Mouse (Mus musculus) gonadal fat pad, adult 2 months (tissue): Measurements from ENCODE around the gene Zfp689. TPM values are rescaled to one million over a fixed set of nuclear protein-coding genes. Genes with fewer than 3 reads are reported as not detected.
"Not testable (repeated sequence)": the region's sequence is repeated elsewhere in the genome, so short reads cannot be mapped to it uniquely, and the experiment has no call there.

ENCODE experiments used
- DNase-seq: peaks from one replicate; pipeline ENCODE4 v3.0.0-alpha.2; 2012; ENCODE audit warnings: low read depth
- polyA plus RNA-seq: library from polyadenylated mRNA; depleted of rRNA; stranded (reverse); fragments of >200 nt; gene quantifications from 2 replicates; pipeline ENCODE4 v1.2.3, GENCODE M21; 2012; rRNA removed

Zfp689 gene
- 3.5 and 4.2 TPM in 2 replicates for polyA plus RNA-seq

- DNase-seq, result peak; percentile 97
Measured at GRCm38 (mm10) chr7:127448521-127449300, at the start of gene Zfp689. Zfp689 (minus strand) TSS chr7:127449158.

DNA sequence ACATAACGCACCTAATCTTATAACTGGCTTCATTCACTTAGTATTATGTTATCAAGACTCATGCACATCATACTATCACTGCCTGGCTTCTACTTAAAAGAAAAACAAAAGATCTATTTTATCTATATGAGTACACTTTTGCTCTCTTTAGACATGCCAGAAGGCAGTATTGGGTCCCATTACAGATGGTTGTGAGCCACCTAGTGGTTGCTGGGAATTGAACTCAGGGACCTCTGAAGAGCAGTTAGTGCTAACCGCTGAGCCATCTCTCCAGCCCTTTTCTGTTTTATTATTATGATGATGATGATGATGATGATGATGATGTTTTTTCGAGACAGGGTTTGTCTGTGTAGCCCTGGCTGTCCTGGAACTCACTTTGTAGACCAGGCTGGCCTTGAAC, 49.4 kb upstream of the Zfp689 start:
- no peak for DNase-seq

DNA sequence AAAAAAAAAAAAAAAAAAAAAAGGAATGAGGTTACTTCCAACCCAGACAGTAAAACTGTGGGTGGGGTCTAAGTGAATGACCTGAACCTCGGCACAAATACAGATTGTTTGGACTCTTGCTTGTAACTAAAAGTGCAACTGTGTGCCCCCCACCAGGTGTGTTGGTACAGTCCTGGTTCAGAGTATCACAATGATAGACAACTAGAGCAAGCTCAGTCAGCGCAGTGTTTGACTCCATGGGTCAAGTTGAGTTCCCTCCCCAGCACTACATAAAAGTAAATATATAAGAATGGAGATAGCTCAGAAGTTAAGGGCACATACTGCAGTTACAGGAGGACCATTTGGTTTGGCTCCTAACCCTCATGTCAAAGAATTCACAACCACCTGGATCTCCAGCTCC, 48.4 kb upstream of the Zfp689 start:
- DNase-seq, result no peak

DNA sequence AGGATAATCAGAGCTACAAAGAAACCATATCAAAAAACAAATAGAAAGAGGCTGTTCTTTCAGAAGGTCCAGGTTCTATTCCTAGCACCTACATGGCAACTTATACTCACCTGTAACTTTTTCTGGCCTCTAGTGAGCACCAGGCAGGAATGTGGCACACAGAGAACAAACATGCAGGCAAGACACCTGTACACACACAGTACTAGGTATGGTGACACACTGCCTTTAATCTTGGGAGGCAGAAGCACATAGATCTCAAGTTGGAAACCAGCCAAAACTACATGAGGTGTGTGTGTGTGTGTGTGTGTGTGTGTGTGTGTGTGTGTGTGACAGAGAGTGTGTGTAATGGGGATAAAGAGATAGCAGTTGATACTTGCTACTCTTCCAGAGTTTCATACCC, 45.7 kb upstream of the Zfp689 start:
- DNase-seq, result no peak

DNA sequence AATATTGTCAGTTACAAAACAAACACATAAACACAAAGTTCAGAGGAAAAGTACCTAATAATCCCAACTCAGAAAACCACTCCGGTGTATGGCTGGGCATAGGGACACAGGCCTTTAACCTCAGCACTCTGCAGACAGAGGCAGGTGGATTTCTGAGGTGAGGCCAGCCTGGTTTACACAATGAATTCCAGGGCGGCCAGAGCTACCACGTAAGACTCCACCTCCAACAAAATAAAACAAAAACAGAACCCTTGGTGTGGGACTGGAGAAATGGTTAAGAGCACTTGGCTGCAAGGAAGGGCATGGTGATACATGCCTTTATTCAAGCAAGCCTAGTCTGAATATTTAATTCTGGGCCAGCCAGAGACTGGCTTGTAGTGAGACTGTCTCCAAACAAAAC, 42.9 kb upstream of the Zfp689 start:
- DNase-seq, result no peak

- no peak for DNase-seq
Measured at GRCm38 (mm10) chr7:127489982-127490381, 41.0 kb upstream of the Zfp689 start.

- DNase-seq, result not testable (repeated sequence)
Measured at GRCm38 (mm10) chr7:127488364-127488763, 39.4 kb upstream of the Zfp689 start.

DNA sequence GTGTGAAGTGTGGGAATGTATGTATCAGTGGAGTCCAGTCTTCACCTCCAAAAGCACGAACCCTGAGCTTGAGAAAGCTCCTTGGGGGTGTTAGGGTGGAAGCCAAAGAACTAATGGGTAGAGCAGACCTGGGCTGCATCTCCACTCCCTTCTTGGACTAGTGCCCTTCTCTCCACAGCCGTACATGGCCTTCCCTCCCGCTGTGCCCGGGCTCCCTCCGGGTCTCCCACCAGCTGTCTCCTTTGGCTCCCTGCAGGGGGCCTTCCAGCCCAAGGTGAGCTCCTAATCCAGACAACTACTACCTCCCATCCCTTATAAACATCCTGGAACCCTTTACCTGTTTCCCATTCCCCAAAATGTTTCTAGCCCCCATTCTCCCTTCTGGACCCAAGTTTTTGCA, 36.5 kb upstream of the Zfp689 start:
- DNase-seq, result no peak

- DNase-seq, result no peak
Measured at GRCm38 (mm10) chr7:127480321-127480720, 31.4 kb upstream of the Zfp689 start.

GRCm38 (mm10) chr7:127479318-127480225, 30.6 kb upstream of the Zfp689 start:
- DNase-seq, result no peak

GRCm38 (mm10) chr7:127478635-127479317, 29.8 kb upstream of the Zfp689 start, which contains the start of gene Fbrs:
Fbrs (plus strand) TSS chr7:127479199.
- no peak for DNase-seq

DNA sequence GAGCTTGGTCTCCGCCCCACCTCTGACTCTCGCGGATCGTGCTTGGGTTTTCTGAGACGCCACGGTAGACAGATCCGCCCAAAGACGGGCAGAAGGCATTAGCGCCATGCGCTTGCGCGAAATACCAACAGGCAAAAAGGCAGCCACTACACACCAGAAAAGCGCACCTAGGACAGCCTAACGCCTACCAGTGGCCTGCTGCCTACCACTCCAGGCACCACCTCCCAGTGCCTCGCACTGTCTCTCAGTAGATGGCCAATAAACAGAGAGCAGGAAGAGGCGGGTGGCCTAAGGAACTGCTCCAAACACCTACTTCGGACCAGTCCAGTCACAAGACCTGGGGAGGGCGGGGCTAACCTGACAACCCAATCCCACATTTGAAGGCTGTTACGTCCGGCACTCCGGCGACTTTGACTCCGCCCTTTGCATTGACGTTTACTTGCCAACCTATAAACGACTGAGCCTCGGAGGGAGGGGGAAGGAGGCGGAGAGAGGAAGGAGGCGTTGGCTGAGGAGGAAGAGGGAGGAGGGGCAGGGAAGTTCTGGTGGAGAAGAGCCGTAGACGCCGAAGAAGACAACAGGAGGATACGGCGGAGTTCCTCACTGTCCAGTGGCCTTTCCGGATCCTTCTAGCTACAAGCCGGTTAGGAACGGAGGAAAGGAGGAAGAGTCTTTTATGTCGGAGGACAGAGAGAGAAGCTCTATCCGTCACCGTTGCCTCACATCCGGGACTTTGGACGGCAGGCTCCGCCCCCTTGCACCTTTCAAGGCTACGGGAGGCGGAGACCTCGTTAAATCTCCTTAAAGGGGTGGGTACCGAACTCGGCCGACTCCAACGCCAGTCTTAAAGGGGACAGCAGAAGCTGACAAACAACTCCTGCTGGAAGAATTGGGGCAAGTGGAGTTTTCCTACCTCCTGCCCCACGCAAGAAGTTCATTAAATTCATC, 29.0 kb upstream of the Zfp689 start:
- peak; percentile 100 for DNase-seq

- no peak for DNase-seq
Measured at GRCm38 (mm10) chr7:127476855-127477254, 27.9 kb upstream of the Zfp689 start.

- DNase-seq, result no peak
Measured at GRCm38 (mm10) chr7:127476336-127476735, 27.4 kb upstream of the Zfp689 start.

DNA sequence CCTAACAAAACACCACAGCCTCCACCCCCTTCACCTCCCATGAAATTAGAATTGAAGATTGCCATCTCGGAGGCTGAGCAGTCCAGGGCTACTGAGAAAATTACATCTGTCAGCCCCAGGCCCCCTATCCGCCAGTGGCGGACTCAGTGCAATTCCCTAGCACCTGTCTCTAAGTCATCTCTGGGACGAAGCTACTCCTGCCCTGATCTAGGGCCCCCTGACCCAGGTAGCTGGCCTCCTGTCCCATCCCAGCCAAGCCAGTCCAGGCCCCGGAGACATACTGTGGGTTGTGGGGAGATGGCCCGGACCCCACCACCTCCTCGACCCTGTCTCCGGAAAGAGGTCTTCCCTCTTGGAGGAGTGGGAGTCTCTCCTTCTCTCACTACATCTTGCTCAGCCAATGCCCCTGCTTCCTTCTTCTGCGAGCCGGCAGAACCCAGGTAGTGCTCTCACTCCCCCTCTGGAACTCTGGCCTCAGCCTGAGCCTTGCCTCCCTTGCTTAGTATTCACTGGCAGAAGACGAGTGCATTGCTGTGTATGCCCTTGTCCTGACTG, 26.3 kb upstream of the Zfp689 start:
- no peak for DNase-seq

DNA sequence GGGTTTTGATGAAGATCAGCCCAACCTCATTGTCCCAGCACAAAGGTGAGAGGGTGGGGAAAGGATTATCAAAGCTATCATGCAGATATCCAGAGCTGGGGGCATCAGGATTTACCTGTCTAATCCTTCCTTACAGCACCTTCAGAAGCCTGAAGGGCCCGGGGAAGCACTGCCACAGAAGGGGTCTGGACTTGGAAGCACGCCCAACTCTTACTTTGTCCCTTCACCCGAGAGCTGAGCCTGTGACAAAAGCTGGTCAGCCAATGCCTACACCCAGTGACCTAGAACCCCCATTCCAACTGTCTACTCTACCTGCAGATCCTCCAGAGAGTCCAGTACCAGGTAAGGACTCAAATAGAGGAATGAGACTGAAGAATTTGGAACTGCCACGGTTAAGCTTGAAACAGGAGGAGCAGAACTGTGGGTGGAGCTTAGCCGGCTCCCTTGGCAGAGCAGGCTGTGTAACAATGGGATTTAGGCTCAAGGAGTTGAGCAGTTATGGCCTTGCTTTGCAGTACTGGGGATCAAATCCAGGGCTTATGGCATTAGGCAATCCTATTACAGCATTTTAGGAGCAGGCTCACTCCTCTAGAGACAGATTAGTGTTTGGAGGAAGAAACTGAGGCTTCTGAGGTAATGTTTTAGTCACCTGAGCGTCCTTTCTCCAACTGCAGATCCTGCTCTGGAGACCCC, 25.6 kb upstream of the Zfp689 start:
- DNase-seq, result peak; percentile 70

- no peak for DNase-seq
Measured at GRCm38 (mm10) chr7:127473705-127474104, 24.7 kb upstream of the Zfp689 start.

DNA sequence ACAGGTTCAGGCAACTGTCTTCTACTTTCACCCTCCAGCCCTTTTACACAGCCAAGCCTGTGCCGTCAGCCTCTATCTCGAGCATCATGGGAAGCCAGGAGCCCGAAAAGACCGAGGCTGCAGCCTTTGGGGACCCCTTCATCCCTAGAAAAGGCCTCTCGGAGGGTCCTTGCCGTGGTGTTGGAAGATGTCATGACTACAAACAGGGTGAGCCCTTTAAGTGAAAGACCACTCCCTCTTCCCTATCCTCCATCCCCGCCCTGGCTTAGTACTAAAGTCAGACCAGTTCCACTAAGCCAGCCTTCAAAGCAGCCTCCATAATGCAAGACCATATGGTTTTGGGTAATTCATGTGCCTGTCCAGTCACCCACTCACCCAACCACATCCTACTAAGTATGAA, 23.1 kb upstream of the Zfp689 start:
- no peak for DNase-seq

- no peak for DNase-seq
Measured at GRCm38 (mm10) chr7:127471646-127472010, 22.7 kb upstream of the Zfp689 start.
